Mouse (Mus musculus) cerebellum, postnatal 14 days (tissue): ENCODE results near the gene Gm5930.
"Not testable (repeated sequence)": the region's sequence is repeated elsewhere in the genome, so short reads cannot be mapped to it uniquely, and the experiment has no call there.

Source experiments
- DNase-seq, 2 experiments: peaks; one replicate each; pipeline ENCODE4 v3.0.0; 2021; ENCODE audit warnings: mixed read lengths in 2 of 2

Gm5930 gene

GRCm38 (mm10) chr14:44338484-44338883 is at the start of gene Gm5930:
Gm5930 (minus strand) TSS chr14:44338584.
- DNase-seq, result not testable (repeated sequence)

DNA sequence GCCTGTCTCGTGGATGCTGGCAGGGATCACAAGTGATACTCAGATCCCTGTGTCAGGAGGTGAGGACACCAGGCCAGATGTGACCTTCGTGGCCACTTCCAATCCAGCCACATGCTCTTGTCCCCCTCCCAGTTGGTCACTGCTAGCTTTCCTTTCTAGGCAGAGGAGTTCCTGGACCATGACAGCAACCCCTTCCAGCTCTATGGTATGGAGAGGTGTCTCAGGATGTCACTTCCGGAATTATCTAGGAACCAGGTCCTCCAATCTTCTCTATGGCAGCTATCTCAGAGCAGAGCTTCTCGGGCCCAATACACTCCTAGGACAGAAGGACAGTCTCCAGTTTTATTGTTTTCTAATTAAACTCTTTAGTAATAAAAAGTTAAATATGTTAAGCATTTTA is 45.8 kb upstream of the Gm5930 start:
- DNase-seq, result not testable (repeated sequence)

GRCm38 (mm10) chr14:44365057-44365456 is 26.7 kb upstream of the Gm5930 start, which contains the start of gene Gm8229:
Gm8229 (plus strand) TSS chr14:44365357.
- not testable (repeated sequence) for DNase-seq

DNA sequence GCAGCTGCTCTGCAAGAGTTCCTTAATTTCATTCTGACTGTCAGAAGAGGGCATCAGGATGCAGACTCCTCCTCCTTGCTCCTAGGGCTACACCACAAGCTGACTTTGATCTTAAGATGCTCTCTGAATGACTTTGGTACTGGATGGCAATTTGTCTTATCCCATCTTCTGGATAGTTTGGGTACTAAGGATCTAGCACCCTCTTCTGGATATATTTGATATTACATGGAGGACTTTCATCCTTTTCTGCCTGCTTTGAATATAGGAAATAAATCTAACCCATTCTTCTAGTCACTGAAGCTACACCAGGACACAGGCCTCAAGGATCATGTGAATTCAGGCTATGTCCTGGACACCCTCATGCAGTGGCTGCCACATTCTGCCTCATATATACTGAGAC is 23.9 kb upstream of the Gm5930 start:
- not testable (repeated sequence) for DNase-seq

- DNase-seq, result not testable (repeated sequence)
These were observed 23.0 kb upstream of the Gm5930 start for GRCm38 (mm10) chr14:44361416-44361815.

GRCm38 (mm10) chr14:44312049-44312448 is 26.3 kb downstream of the Gm5930 start:
- DNase-seq, result not testable (repeated sequence)

DNA sequence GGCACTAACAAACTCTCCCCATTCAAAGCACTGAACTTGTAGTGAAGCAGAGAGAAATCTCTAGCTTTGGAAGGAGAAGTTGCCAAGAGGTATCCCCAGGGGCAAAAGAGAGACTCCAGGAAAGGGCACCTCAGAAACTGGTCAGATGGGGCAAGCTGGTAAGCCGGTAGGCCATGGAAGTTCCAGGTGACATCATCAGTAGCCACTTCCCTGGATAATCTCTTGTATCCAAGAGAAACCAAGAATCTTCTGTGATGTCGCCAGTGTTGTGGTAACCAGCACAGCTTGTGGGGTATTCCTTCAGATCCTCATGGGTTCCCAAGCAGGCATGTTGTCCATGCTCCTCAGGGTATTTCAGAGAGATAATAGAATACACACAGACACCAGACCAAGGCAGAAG is 53.1 kb downstream of the Gm5930 start, which contains the start of gene Gm8220:
Gene Gm8220 (plus strand): TSS at position 301 of the 400 bp plus-strand sequence.
- not testable (repeated sequence) for DNase-seq
